Mouse (Mus musculus): ENCODE results near the gene Bfar.
"Not testable (repeated sequence)": the region's sequence is repeated elsewhere in the genome, so short reads cannot be mapped to it uniquely, and the experiment has no call there.

Gene Bfar

DNA sequence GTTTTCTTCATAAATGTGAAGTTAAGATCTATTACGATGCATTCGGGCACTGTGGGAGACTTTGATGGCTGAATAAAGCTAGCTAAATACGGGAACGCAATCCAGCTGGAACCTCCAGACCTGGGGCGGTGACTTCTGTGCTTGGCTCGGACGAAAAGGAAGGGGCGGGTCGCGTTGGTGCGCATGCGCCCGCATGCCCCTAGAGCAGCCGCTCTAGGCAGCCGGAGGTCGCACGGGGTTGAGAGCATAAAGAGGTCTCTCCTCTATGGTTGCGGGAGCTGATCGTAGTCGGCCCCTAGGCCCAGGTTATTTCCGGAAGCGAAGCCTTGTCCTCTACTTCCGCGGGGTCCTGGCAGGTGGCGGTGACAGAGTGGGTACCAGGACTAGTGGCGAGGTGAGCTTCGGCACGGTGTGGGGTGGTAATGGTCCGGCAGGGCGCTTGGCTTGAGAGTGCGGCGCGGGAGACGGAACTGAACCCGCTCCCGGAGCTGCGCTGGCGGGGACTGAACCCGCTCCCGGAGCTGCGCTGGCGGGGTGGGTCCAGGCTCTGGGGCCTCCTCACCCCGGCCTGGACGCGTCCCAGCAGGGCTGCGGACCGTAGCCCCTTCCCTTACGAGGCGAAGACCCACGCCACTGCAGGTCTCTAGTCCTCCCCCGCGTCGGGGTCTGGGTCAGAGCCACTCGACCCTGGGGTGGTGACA, at the start of gene Bfar, which contains the start of gene 3110001I22Rik:
Bfar (plus strand) TSS at position 174 of the 701 bp plus-strand sequence.
3110001I22Rik (plus strand) TSS at position 245 of the 701 bp plus-strand sequence.
- DNase-seq (ENCODE audit: low read depth): peak; percentile 87

DNA sequence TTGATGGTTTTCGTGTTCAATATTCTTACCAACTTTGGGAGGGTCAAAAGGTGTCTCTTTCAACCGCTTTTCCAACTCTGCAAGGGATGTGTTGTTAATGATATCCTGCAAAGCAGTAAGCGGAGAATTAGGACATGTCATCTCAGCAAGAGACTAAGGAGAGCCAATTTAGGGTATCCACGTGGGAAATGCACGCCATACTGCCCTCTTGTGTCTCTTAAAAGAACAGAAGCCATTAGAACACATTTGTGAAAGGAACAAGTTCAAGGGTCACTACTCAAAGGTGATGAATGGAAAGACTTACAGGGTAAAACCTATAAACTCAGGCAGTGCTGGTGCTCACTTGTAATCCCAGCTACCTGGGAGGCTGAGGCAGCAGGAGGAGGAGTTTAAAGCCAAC, 43.3 kb upstream of the Bfar start:
- peak; percentile 15 for DNase-seq (ENCODE audit: low read depth)

DNA sequence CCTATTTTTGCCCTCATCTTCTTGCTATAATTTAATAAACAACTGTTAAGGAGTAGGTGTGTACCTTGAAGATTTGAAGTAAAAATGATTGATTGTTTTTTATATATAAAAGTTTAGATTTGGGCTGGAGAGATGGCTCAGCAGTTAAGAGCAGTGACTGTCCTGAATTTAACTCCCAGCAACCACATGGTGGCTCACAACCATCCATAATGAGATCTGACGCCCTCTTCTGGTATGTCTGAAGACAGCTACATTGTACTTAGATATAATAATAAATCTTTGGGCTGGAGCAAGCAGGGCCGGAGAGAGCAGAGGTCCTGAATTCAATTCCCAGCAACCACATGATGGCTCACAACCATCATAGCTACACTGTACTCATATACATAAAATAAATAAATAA, 33.5 kb upstream of the Bfar start:
- DNase-seq (ENCODE audit: low read depth): not testable (repeated sequence)

DNA sequence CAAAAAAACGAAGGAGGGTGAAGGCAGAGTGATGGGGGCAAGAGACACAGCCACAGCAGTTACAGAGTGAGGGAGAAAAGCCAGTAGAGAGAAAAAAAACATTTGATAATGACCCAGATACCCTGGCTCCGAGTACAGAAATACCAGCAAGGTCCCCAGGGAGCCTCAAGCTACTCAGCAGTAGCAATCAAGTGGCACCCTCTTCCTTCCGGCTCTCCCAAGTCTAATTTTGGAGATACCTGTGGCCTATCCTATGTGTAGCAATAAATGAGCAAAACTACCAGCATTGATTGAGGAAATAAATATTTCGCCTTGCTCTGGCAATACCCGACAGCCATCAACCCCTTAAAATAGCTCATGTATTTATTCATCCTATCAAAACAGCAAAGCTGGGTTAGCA, 32.1 kb upstream of the Bfar start:
- DNase-seq (ENCODE audit: low read depth): no peak

DNA sequence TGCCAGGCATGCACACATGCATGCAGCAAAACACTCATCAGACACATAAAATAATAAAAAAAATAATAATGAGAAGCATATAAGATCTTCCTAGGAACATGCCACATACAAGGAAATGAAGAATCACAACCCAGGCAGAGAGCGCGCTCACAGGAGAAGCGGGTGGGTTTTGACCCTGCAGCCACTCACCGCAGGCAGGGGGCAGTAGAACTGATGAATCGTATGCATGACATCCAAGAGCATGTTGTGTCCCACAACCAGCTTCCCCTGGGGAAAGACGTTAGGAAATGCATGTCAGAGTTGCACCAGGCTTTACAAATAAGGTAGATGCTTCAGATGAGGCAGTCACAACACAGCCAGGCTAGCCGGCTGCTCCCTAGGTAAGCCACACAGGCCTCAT, 31.6 kb upstream of the Bfar start:
- DNase-seq (ENCODE audit: low read depth): no peak

DNA sequence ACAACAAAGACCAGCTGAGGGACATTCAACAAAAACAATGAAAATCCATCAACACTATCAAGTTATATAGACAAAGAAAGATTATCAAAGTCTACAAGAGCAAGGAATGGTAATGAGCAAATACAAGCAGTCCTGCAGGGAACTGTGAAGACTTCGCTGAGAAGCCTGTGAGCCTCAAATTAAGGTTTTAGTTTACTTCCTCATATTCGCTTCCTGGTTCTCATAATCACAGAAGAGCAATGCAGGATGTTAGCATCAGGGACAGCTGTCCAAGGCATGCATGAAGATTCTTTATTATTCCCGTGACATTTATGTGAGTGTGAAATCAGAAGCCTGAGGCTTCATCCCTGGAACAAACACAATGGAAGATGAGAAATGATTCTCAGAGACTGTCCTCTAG, 27.2 kb upstream of the Bfar start:
- DNase-seq (ENCODE audit: low read depth): no peak

DNA sequence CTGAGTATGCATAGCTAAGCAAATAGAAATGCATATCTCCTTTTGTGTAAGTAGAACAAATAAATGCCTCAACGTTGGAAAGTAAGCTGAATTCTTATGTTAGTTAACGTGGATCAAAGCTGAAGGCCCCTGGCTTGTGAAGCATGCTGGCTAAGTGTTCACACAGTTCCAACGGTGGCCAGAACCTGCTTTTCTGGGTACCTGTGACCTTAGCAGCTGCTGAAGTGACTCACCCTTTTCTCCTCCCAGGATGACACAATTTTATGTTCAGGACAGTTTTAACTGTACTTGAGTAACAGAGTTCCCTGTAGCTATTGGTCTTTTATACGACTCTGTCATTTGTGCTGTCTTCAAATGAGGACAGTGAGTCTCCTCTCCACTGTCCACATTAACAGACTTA, 25.7 kb upstream of the Bfar start:
- DNase-seq (ENCODE audit: low read depth): no peak

DNA sequence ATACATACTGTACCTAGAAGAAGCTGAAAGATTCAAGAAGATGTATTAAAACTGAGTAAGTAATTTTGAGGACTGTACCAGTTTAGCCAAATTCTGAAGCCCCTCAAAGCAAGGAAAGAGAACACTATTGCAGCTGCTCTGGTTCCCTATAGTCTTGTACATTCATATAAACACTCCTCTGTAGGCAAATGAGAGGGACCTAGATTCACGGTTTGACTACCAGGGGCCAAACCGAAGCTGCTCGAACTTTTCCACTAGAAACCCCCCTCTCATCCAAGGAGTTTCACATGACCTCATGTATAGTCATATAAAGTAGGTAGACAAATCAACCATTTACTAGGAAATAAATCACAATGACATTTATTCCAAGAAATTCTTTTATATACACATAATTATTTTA, 12.8 kb upstream of the Bfar start:
- DNase-seq (ENCODE audit: low read depth): no peak

DNA sequence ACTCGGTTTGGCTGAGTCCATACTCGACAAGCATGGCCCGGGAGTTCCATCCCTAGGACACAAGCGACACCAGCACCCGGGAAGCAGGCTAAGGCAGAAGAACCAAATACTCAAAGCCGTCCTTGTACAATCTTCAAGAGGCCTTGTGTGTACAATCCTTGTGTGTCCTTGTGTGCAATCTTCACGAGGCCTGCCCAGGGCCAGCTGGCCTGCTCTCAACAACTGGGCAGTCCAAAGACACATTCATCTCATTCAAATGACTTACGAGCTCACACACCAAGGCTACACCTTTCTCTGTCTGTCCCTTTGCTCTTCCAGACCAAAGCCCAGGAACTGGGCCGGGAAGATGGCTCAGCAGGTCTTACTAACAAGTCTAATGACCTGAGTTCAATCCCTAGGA, 10.9 kb upstream of the Bfar start:
- no peak for DNase-seq (ENCODE audit: low read depth)

DNA sequence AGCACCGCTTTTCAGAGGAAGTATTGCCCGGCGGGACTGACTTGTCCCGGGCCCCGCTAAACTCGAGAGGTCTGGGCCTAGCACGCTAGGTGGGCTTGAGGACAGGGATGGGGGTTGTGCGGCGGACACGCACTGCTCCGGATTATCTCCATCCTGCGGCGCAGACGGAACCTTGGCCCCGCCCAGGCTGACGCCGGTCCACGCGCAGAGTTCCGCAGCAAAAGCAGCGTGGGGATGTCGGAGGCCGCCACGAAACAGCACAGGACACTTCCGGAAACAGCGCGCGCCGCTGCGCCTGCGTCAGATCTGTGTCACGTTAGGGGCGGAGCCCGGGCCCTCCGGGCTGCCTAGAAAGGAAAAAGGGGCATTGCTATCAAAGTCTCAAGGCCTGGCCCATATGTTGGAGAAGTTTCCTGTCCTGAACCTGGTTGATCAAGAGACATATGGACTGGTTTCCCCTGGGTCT, 3.7 kb upstream of the Bfar start, which contains the start of gene Parn:
Parn (minus strand) TSS at position 293 of the 466 bp plus-strand sequence.
- peak; percentile 77 for DNase-seq (ENCODE audit: low read depth)

DNA sequence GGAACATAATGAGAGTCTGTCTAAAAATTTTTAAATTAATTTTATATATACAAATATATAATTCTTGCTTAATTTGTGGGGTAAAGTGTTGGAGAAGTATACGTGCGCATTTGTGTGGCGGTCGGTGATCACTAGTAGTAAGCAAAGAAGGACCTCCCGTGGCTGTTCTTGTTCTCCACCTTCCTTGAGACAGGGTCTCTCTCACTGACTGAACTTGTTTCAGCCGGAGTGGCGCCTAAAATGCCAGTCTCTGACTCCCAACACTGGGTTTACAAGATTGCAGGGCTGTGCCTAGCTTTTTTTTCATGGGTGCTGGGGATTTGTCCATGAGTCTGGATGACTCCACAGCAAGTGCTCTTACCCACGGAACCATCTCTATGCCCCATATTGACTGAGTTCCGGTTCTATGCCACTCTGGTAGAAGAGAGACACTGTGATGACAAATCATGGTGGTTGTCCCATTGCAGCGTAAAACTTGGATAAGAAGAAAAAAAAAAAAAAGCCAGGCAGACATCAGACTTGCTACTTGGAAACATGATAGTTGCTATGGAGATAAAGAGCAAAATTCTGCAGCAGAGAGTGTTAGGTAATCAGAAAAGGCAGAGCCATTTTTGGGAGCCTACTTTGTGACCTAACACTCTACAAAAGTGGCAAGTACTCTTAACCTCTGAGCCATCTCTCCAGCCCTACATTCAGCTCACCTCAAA, 3.1 kb upstream of the Bfar start:
- DNase-seq (ENCODE audit: low read depth): no peak

DNA sequence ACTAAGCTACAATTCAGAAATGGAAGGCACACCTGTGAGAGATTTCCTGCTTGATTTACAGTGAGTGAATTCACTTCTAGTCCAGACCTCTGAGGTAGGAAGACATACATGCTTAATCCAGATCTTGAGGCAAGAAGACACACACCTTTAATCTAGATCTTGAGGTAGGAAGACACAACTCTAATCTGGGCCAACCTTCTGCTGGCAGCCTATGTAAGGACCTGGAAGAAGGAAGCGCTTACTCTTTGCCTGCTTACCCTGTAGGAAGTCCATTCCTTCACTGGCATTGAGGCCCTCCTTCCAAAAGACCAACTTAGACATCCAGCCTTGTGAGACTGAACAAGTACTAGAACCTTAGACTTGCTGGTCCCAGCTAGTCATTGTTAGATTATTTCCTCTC, 2.4 kb upstream of the Bfar start:
- DNase-seq (ENCODE audit: low read depth): no peak

DNA sequence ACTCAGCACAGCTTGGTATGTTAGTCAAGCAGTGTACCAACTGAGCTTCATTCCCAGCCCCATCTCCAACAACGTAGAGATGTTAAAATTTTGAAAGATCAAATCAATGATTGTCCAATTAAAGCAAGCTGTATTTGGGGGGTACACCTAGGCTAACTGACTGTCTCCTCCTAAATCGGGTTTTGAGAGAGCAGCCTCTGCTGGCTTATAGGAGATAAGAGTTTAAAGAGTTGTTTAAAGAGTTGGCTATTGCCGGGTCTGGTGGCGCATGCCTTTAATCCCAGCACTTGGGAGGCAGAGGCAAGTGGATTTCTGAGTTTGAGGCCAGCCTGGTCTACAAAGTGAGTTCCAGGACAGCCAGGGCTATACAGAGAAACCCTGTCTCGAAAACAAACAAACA, 762 bp upstream of the Bfar start:
- DNase-seq (ENCODE audit: low read depth): not testable (repeated sequence)

DNA sequence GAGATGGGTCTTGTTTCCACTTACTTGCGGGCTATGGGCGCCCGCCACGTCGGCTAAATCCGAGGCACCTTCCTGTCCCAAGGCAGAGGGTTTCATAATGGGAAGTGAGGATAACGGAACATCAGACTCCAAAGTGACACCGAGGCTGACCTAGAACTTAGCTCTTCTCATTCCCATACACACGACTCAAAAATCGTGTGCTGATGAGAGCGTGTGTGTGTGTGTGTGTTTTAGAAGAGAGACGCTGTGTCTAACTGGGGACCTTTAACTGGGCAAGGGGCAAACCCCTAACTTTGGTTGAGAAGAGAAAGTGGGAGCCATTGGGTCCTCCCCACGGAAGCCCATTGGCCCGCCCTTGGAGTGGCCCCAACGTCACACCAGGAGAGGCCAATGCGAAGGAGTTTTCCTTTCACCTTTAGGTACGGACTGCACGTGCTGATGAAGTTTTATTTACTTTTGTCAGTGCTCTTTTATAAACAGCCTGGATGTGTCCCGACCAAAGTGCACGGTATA, 784 bp downstream of the Bfar start:
- no peak for DNase-seq (ENCODE audit: low read depth)

DNA sequence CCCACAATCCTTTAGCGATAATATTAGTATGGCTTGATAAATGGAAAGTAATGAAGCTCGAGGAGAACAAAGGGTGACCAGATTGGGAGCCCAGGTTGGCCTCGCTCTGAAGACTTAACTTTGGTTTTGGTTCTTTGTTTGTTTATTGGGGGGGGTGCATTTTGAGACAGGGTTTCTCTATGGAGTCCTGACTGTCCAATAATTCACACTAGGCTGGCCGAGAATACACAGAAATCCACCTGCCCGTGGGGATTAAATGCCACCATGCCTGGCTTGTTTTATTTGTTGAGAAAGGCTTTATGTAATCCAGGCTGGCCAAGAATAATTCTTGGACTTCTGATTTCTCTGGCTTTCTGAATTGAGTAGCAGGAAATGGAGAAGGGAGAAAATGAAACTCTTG, 1.5 kb downstream of the Bfar start:
- no peak for DNase-seq (ENCODE audit: low read depth)

DNA sequence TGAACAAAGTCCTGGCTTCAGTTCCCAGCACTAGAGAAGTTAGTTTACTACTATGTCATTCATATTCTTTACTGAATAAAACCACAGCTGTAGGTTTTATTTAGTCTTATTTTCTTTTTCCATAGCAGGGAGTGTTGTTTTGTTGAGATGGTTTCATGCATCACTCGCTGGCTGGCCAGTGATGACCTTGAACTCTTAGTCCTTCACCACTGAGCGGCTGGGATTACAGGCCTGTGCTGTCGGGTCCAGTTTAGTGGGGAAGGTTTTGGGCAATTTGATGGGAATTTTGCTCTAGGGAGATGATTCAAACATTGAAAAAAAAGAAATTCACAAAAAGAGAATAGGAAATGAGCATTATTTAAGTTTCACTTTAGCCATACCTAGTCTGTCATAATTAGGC, 2.9 kb downstream of the Bfar start:
- no peak for DNase-seq (ENCODE audit: low read depth)

DNA sequence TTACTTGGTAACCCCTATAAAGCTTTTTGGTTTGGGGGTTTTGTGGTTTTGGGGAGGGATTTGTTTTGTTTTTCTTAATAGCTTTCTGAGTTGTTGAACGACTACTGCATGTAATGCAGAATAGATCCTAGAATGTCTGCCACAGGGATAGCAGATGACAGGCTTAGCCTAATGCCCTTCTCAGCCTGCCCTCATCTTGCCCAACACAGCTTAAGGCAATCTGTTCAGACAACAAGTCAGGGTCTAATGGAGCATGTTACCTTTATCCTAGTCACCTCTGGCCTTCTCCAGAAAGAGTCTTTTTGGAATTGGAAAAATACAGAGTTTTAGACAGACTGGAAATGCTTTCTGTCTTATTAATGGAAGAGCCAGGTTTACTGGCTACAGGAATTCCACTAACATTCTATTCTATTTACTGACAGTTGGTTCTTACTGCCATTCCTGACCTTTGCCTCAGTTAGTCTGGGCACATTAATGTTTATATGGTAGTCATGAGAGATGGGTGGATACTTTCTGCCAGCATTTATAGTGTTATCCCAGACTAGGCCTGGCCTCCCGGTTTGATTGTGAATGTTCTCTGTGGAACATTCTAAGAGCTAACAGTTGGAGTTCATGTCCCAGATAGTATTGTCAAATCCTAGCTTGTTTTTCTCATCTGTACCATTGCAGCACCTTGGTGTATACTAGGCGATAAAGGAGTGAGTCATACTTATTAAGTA, 7.1 kb downstream of the Bfar start:
- no peak for DNase-seq (ENCODE audit: low read depth)

DNA sequence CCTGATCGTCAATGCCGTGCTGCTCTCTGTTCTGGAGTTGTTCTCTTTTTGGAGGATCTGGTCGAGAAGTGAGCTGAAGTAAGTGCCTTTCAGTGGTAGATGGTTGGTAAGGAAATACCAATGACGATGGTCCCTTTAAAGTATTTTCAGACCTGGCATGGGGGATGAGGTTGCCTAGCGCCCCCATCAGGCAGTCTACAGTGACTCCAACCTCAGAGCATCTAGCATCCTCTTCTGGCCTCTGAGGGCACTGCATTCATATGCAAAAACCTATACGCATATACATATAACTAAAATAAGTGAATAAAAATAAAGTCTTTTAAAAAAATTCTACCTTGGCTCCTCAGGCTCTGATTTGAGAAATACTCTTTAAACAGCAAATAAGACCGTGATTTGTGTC, 27.3 kb downstream of the Bfar start:
- no peak for DNase-seq (ENCODE audit: low read depth)

DNA sequence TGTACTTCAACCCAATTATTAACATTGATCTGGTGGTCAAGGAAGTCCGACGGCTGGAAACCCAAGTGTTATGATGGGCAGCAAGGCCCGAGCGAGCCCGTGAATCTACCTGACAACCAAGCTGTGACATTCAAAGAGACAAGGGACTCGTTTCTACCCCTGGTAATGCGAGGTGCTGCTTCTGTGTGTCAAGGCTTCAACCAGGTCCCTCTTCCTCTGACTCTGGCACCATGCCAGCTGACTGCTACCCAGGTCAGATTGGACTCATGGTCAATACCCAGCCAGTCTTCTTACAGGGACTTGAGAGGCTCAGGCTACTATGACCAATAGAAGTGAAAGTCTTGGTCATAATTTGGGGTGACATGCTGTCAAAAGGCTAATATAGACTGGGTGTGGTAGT, 30.5 kb downstream of the Bfar start:
- DNase-seq (ENCODE audit: low read depth): no peak

DNA sequence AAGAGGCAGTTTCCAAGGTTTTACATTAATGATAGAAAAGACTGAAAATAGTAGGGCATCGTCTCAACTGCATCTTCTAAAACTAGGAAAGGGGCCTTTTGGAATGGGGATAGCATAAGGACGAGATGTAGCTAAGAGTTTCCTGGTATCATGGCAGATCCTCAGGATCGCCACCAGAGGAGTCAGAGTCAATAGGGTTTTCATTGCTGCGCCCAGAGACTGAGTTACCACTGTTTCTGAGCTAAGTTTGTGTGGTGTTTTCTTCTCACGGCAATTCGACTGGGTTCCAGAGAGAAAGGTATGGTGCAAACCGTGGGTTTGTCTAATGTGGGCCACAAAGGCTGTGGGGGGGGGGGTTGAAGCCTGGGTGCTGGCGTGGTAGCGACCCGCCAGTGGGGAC, 33.0 kb downstream of the Bfar start:
- no peak for DNase-seq (ENCODE audit: low read depth)

DNA sequence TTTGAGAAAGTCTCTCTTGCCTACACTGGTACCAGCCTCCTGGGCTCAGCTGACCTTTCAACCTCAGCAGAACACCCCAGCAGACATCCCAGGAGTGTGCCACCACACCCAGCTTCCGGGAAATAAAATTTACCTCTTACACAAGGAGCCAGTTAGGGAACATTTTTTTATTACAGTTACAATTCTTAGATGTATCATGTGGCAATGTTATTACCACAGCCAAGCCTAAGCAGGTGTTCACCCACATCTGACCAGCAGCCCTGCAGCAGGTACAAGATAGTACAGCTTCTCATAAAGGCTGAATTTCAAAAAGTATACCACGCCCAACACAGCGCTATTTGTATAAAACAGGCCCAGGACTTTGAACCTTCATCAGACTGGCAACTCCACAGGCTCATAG, 43.3 kb downstream of the Bfar start:
- DNase-seq (ENCODE audit: low read depth): no peak

DNA sequence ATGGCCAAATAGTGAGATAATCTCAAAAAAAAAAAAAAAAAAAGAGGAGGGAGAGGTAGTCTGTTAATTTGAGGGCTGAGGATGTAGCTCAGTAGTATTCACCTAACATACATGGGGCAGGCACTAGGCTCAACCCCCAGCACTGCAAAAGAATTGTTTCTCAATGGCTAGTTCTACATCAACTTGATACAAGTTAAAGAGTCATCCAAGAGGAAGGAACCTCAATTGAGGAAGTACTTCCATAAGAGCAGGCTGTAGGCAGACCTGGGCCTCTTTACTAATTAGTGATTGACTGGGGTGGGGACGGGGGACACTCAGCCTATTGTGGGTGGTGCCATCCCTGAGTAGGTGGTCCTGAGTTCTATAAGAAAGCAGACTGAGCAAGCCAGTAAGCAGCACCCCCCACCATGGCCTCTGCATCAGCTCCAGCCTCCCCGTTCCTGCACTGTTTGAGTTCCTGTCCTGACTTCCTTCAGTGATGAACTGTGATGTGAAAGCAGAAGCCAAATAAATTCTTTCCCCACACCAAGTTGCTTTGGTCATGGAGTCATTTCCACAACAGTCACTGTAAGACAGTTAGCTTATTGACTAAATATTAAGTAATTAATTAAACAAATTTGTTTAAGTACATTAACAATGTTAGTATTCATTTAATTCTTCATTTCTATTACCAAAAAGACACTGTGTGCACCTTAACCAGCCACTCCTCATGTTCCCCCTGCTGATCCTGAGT, 45.3 kb downstream of the Bfar start:
- no peak for DNase-seq (ENCODE audit: low read depth)
